Mouse (Mus musculus) CH12.LX (cell line): Measurements from ENCODE around the gene 1700057G04Rik. TPM values are rescaled to one million over a fixed set of nuclear protein-coding genes. Genes with fewer than 3 reads are reported as not detected.

Experiments used
- DNase-seq: peaks from one replicate; pipeline ENCODE4 v3.0.0-alpha.2; 2013; ENCODE audit errors: extremely low read depth
- H3K27ac ChIP-seq: 2 replicates; pipeline ENCODE4 v1.5.1; 2012; ENCODE audit warnings: low read depth, mild to moderate bottlenecking, control low read depth, moderate library complexity; ENCODE audit not compliant: insufficient read depth
- H3K27me3 ChIP-seq: replicated peaks from 2 replicates; pipeline ENCODE3; 2012; ENCODE audit warnings: inconsistent platforms
- H3K36me3 ChIP-seq, 2 experiments: replicated peaks in 1 of 2; 2 replicates each; pipeline versions ENCODE3 to v1.6.1; 2012; ENCODE audit warnings: inconsistent platforms in 1 of 2, low read length in 1 of 2, mild to moderate bottlenecking in 1 of 2, mixed read lengths in 1 of 2, moderate library complexity in 1 of 2; ENCODE audit not compliant: control insufficient read depth in 1 of 2, insufficient read depth in 1 of 2
- H3K4me1 ChIP-seq, 2 experiments: 2 replicates each; pipeline ENCODE4 v1.6.1; 2012; ENCODE audit warnings: inconsistent platforms in 1 of 2, moderate library complexity in 1 of 2; ENCODE audit not compliant: insufficient read depth in 2 of 2, control insufficient read depth in 1 of 2
- H3K4me2 ChIP-seq: 2 replicates; pipeline ENCODE4 v1.6.1; 2012; ENCODE audit warnings: low read depth, mild to moderate bottlenecking, control low read depth; ENCODE audit not compliant: poor library complexity, insufficient read depth, severe bottlenecking
- H3K4me3 ChIP-seq, 3 experiments: fragments of 150-350 bp in 1 of 3; sonication (generic) in 1 of 3; replicated peaks in 1 of 3; 2 replicates each; pipeline versions ENCODE3 to v1.5.1; 2011 to 2012; ENCODE audit warnings: low read depth in 2 of 3, low read length in 2 of 3, mild to moderate bottlenecking in 2 of 3, moderate library complexity in 2 of 3, control low read depth in 1 of 3, improper control_type of control experiment in 1 of 3, inconsistent platforms in 1 of 3, mixed read lengths in 1 of 3; ENCODE audit not compliant: poor library complexity in 1 of 3
- H3K79me2 ChIP-seq: replicated peaks from 2 replicates; pipeline ENCODE4 v1.6.1; 2012; ENCODE audit warnings: mild to moderate bottlenecking, moderate library complexity; ENCODE audit not compliant: control insufficient read depth, poor library complexity, insufficient read depth, severe bottlenecking; ENCODE audit errors: extremely low read depth
- H3K9ac ChIP-seq: 2 replicates; pipeline ENCODE4 v1.6.1; 2012; ENCODE audit warnings: low read depth, mild to moderate bottlenecking, control low read depth, moderate library complexity; ENCODE audit not compliant: insufficient read depth
- H3K9me3 ChIP-seq: replicated peaks from 2 replicates; pipeline ENCODE3; 2012; ENCODE audit warnings: low read length, inconsistent platforms, mixed read lengths
- BHLHE40 ChIP-seq: IDR thresholded peaks from 2 replicates; pipeline ENCODE4 v1.6.1; 2011; ENCODE audit warnings: mild to moderate bottlenecking, low read depth, low read length, improper control_type of control experiment
- CHD1 ChIP-seq: IDR thresholded peaks from 2 replicates; pipeline ENCODE4 v1.6.1; 2012; ENCODE audit warnings: low read depth, low read length, improper control_type of control experiment, inconsistent platforms
- CHD2 ChIP-seq: IDR thresholded peaks from 2 replicates; pipeline ENCODE4 v1.6.1; 2011; ENCODE audit warnings: low read length, improper control_type of control experiment
- E2F4 ChIP-seq: IDR thresholded peaks from 2 replicates; pipeline ENCODE4 v1.6.1; 2011; ENCODE audit warnings: low read depth, low read length, improper control_type of control experiment; ENCODE audit not compliant: insufficient replicate concordance
- ELF1 ChIP-seq: IDR thresholded peaks from 2 replicates; pipeline ENCODE4 v1.6.1; 2014; ENCODE audit warnings: low read depth, mild to moderate bottlenecking, inconsistent platforms, low read length, improper control_type of control experiment
- GABPA ChIP-seq: IDR thresholded peaks from 2 replicates; pipeline ENCODE4 v1.6.1; 2012; ENCODE audit warnings: low read depth, low read length, improper control_type of control experiment, inconsistent platforms; ENCODE audit not compliant: insufficient replicate concordance
- IRF4 ChIP-seq: IDR thresholded peaks from 2 replicates; pipeline ENCODE4 v1.6.1; 2014; ENCODE audit warnings: low read depth, mild to moderate bottlenecking, inconsistent platforms, low read length, improper control_type of control experiment
- KAT2A ChIP-seq: IDR thresholded peaks from 2 replicates; pipeline ENCODE4 v1.6.1; 2012; ENCODE audit warnings: low read length, improper control_type of control experiment, inconsistent platforms; ENCODE audit not compliant: insufficient replicate concordance
- MAFK ChIP-seq: IDR thresholded peaks from 2 replicates; pipeline ENCODE4 v1.6.1; 2011; ENCODE audit warnings: low read length, improper control_type of control experiment; ENCODE audit not compliant: insufficient replicate concordance
- MAX ChIP-seq: IDR thresholded peaks from 2 replicates; pipeline ENCODE4 v1.6.1; 2011; ENCODE audit warnings: low read length, improper control_type of control experiment
- MAZ ChIP-seq: IDR thresholded peaks from 2 replicates; pipeline ENCODE4 v1.6.1; 2012; ENCODE audit warnings: low read depth, mild to moderate bottlenecking, inconsistent platforms, low read length, improper control_type of control experiment, moderate library complexity
- MXI1 ChIP-seq: IDR thresholded peaks from 2 replicates; pipeline ENCODE4 v1.6.1; 2011; ENCODE audit warnings: mild to moderate bottlenecking, low read depth, low read length, improper control_type of control experiment
- MYC ChIP-seq: IDR thresholded peaks from 2 replicates; pipeline ENCODE4 v1.6.1; 2011; ENCODE audit warnings: low read depth, mild to moderate bottlenecking, improper control_type of control experiment, low read length
- NELFE ChIP-seq: IDR thresholded peaks from 2 replicates; pipeline ENCODE4 v1.6.1; 2011; ENCODE audit warnings: low read depth, low read length, improper control_type of control experiment
- NRF1 ChIP-seq: IDR thresholded peaks from 2 replicates; pipeline ENCODE4 v1.6.1; 2014; ENCODE audit warnings: low read depth, mild to moderate bottlenecking, inconsistent platforms, low read length, improper control_type of control experiment, moderate library complexity
- PAX5 ChIP-seq: IDR thresholded peaks from 2 replicates; pipeline ENCODE4 v1.6.1; 2012; ENCODE audit warnings: low read length, inconsistent platforms, mixed read lengths
- POLR2A ChIP-seq: IDR thresholded peaks from 2 replicates; pipeline ENCODE4 v1.6.1; 2011; ENCODE audit warnings: low read depth, mild to moderate bottlenecking, improper control_type of control experiment, low read length
- POLR2AphosphoS2 ChIP-seq: IDR thresholded peaks from 2 replicates; pipeline ENCODE4 v1.6.1; 2011; ENCODE audit warnings: low read depth, low read length, improper control_type of control experiment
- RAD21 ChIP-seq: IDR thresholded peaks from 2 replicates; pipeline ENCODE4 v1.6.1; 2011; ENCODE audit warnings: low read depth, mild to moderate bottlenecking, low read length, improper control_type of control experiment, moderate library complexity
- RCOR1 ChIP-seq: conservative IDR thresholded peaks from 2 replicates; pipeline ENCODE4 v1.6.1; 2012; ENCODE audit warnings: low read depth, mild to moderate bottlenecking, inconsistent platforms, low read length, improper control_type of control experiment
- SIN3A ChIP-seq: IDR thresholded peaks from 2 replicates; pipeline ENCODE4 v1.6.1; 2012; ENCODE audit warnings: low read length, improper control_type of control experiment, inconsistent platforms
- TBP ChIP-seq: conservative IDR thresholded peaks from 2 replicates; pipeline ENCODE4 v1.6.1; 2011; ENCODE audit warnings: low read depth, low read length, improper control_type of control experiment
- TCF12 ChIP-seq: IDR thresholded peaks from 2 replicates; pipeline ENCODE4 v1.6.1; 2014; ENCODE audit warnings: low read depth, mild to moderate bottlenecking, inconsistent platforms, low read length, improper control_type of control experiment
- UBTF ChIP-seq: IDR thresholded peaks from 2 replicates; pipeline ENCODE4 v1.6.1; 2012; ENCODE audit warnings: low read depth, mild to moderate bottlenecking, inconsistent platforms, low read length, improper control_type of control experiment, moderate library complexity
- USF1 ChIP-seq: IDR thresholded peaks from 2 replicates; pipeline ENCODE4 v1.6.1; 2014; ENCODE audit warnings: low read depth, mild to moderate bottlenecking, inconsistent platforms, low read length, improper control_type of control experiment
- USF2 ChIP-seq: conservative IDR thresholded peaks from 2 replicates; pipeline ENCODE4 v1.6.1; 2011; ENCODE audit warnings: low read depth, low read length, improper control_type of control experiment
- ZKSCAN1 ChIP-seq: IDR thresholded peaks from 2 replicates; pipeline ENCODE4 v1.6.1; 2012; ENCODE audit warnings: low read depth, inconsistent platforms, low read length, improper control_type of control experiment, borderline replicate concordance
- ZNF384 ChIP-seq: IDR thresholded peaks from 2 replicates; pipeline ENCODE4 v1.6.1; 2012; ENCODE audit warnings: low read depth, low read length, improper control_type of control experiment, inconsistent platforms
- dilution Hi-C: fragments of 300-500 bp; cut with MboI; formaldehyde crosslinking; loops from 2 replicates; pipeline ENCODE4 v1.14.3; 2020; ENCODE audit warnings: low sequenced_read_pairs; ENCODE audit not compliant: extremely low pct_unique_long_range_greater_than_20kb, extremely low pct_ligation_motif_present
- in situ Hi-C: fragments of 300-500 bp; cut with MboI; formaldehyde crosslinking; loops from 3 replicates; pipeline ENCODE4 v1.14.3; 2019; ENCODE audit warnings: low sequenced_read_pairs, low pct_ligation_motif_present, low pct_unique_long_range_greater_than_20kb, mixed read lengths
- polyA plus RNA-seq: library from polyadenylated mRNA; unstranded; fragments of >175 nt; gene quantifications from 2 replicates; pipeline ENCODE4 v1.2.1, GENCODE M21; 2012; ENCODE audit warnings: low read depth; ENCODE audit not compliant: insufficient read length
- total RNA-seq, 2 experiments: library from RNA; depleted of rRNA; stranded (reverse); fragments of 300-350 nt in 1 of 2; fragments of >200 nt in 1 of 2; gene quantifications; 2 replicates each; pipeline ENCODE4 v1.2.3; 2012 to 2014

1700057G04Rik gene
- total and polyA plus RNA-seq, 3 experiments, result not detected

DNA sequence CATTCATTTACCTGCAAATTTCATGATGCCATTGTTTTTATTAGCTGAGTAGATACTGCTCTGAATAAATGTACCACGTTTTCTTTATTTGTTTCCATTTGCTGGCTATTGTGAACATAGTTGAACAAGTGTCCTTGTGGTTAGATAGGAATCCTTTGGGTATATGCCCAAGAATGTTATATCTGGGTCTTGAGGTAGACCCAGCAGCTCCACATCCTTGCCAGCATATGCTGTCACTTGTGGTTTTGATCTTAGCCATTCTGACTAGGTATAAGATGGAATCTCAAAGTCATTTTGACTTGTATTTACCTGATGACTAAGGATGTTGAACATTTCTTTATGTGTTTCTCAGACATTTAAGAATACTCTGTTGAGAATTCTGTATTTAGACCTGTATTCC, 77.7 kb downstream of the 1700057G04Rik start:
- in situ Hi-C loops, result no loop called here
- Histone ChIP-seq H3K9me3 (no peaks in the 10 kb centered on the region), H3K4me2 (no peak overlapping the region), H3K79me2 (no peaks in the 10 kb centered on the region), H3K9ac (no peak overlapping the region), H3K36me3 (no peaks in the 10 kb centered on the region), H3K4me1 (peaks cover 0 to 14% of the 10 kb centered on the region in 2 experiments; a peak in 2 of 4 replicates), H3K27me3 (no peaks in the 10 kb centered on the region), H3K27ac (no peak overlapping the region), H3K4me3 (no peak overlapping the region)
- dilution Hi-C loops, result no loop called here
- DNase-seq, result no peak
- no peak for TF ChIP-seq CHD1
- TF ChIP-seq ELF1, result no peak
- TF ChIP-seq E2F4, result no peak
- TF ChIP-seq ZNF384, result no peak
- TF ChIP-seq SIN3A, result no peak
- no peak for TF ChIP-seq MYC
- TF ChIP-seq USF2, result no peak
- TF ChIP-seq NELFE, result no peak
- no peak for TF ChIP-seq PAX5
- no peak for TF ChIP-seq NRF1
- TF ChIP-seq IRF4, result no peak
- no peak for TF ChIP-seq RAD21
- TF ChIP-seq MAX, result no peak
- TF ChIP-seq RCOR1, result no peak
- no peak for TF ChIP-seq USF1
- no peak for TF ChIP-seq POLR2AphosphoS2
- TF ChIP-seq CHD2, result no peak
- TF ChIP-seq MXI1, result no peak

DNA sequence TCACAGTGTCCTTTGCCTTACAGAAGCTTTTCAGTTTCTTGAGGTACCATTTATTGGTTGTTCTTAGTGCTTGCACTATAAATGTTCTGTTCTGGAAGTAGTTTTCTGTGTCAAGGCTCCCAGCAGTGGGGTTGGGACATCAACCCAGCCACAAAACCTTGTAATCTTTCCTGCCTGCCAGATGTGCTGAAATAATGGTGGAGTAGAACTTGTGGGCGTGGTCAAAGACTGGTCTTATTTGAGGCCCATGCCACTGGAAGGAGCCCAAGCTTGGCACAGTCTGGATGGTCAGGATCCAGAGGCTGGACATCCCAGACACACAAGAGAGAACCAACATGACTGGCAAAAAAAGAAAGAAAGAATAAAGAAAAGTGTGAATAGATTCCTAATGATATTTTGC, 78.2 kb downstream of the 1700057G04Rik start:
- TF ChIP-seq ZKSCAN1 (no peak), UBTF (no peak), USF1 (no peak), NRF1 (no peak), POLR2AphosphoS2 (no peak), BHLHE40 (no peak), MAFK (no peak), KAT2A (no peak), TCF12 (no peak), TBP (no peak), POLR2A (no peak), MAZ (no peak), RCOR1 (no peak), ZNF384 (no peak), GABPA (no peak), IRF4 (no peak), ELF1 (no peak)
- no peak overlapping the region for H3K27ac ChIP-seq
- dilution Hi-C loops (no loop called here), in situ Hi-C loops (no loop called here)
- H3K4me3 ChIP-seq, result no peak overlapping the region
- no peaks in the 10 kb centered on the region for H3K9me3 ChIP-seq
- no peaks in the 10 kb centered on the region for H3K27me3 ChIP-seq
- no peaks in the 10 kb centered on the region for H3K79me2 ChIP-seq
- H3K36me3 ChIP-seq, result no peaks in the 10 kb centered on the region
- no peak overlapping the region for H3K9ac ChIP-seq
- H3K4me1 ChIP-seq, result peaks cover 0 to 14% of the 10 kb centered on the region in 2 experiments; a peak in 2 of 4 replicates
- no peak for DNase-seq
- no peak overlapping the region for H3K4me2 ChIP-seq
